Mouse (Mus musculus) intestine, postnatal 0 days (tissue): Measurements from ENCODE around the gene Bak1. TPM values are rescaled to one million over a fixed set of nuclear protein-coding genes. Genes with fewer than 3 reads are reported as not detected.
A peak's percentile ranks its signal among the peaks of the same experiment; 100 is the strongest.
"Not testable (repeated sequence)": the region's sequence is repeated elsewhere in the genome, so short reads cannot be mapped to it uniquely, and the experiment has no call there.

Experiments used
- ATAC-seq: fragments of 200-750 bp; cut with Nextera tagmentation; 2 replicates; pipeline ENCODE4 v1.8.0; 2017; ENCODE audit warnings: mild to moderate bottlenecking, moderate TSS enrichment, moderate library complexity
- H3K27ac ChIP-seq: fragments of 300-500 bp; sonication (generic); 2 replicates; pipeline ENCODE4 v1.5.1; 2014; ENCODE audit warnings: mild to moderate bottlenecking, low read depth, low read length, moderate library complexity
- H3K27me3 ChIP-seq: fragments of 300-500 bp; sonication (generic); replicated peaks from 2 replicates; pipeline ENCODE4 v1.6.1; 2014; ENCODE audit warnings: low read length, mixed read lengths; ENCODE audit not compliant: control insufficient read depth, insufficient read depth
- H3K36me3 ChIP-seq: fragments of 300-500 bp; sonication (generic); 2 replicates; pipeline ENCODE4 v1.6.1; 2014; ENCODE audit warnings: mild to moderate bottlenecking, moderate library complexity; ENCODE audit not compliant: control insufficient read depth, insufficient read depth
- H3K4me1 ChIP-seq: fragments of 300-500 bp; sonication (generic); replicated peaks from 2 replicates; pipeline ENCODE4 v1.6.1; 2014; ENCODE audit warnings: antibody characterized with exemption, low read length, mixed read lengths; ENCODE audit not compliant: control insufficient read depth, insufficient read depth
- H3K4me2 ChIP-seq: fragments of 300-500 bp; sonication (generic); replicated peaks from 2 replicates; pipeline ENCODE4 v1.6.1; 2014; ENCODE audit warnings: low read depth, mild to moderate bottlenecking, moderate library complexity
- H3K4me3 ChIP-seq: fragments of 300-500 bp; sonication (generic); 2 replicates; pipeline ENCODE4 v1.5.1; 2014; ENCODE audit warnings: low read depth, low read length
- H3K9ac ChIP-seq: fragments of 300-500 bp; sonication (generic); 2 replicates; pipeline ENCODE4 v1.6.1; 2014; ENCODE audit warnings: mild to moderate bottlenecking, low read depth, low read length
- H3K9me3 ChIP-seq: fragments of 300-500 bp; sonication (generic); 2 replicates; pipeline ENCODE4 v1.6.1; 2016; ENCODE audit warnings: mixed run types; ENCODE audit not compliant: control insufficient read depth
- CTCF ChIP-seq: sonication (generic); IDR thresholded peaks from 2 replicates; pipeline ENCODE4 v1.5.1; 2016; ENCODE audit warnings: low read depth, mild to moderate bottlenecking, control low read depth, antibody characterized with exemption, moderate library complexity
- WGBS: fragments of 180-500 bp; shearing (Covaris S2); extraction: QIAGEN DNeasy Blood & Tissue Kit; methylation state at CpG from one replicate; pipeline ENCODE4 v1.1.7; 2014; 5-methylcytosine and 5-hydroxymethylcytosine counted together
- polyA plus RNA-seq: library from polyadenylated mRNA; unstranded; fragments of >200 nt; fragmentation: Nextera tagmentation; extraction: Ambion mirVana; gene quantifications from 2 replicates; pipeline ENCODE4 v1.2.1, GENCODE M21; 2015

The Bak1 gene
- polyA plus RNA-seq, 1 experiment from 2014 or later: 18.1 TPM

DNA sequence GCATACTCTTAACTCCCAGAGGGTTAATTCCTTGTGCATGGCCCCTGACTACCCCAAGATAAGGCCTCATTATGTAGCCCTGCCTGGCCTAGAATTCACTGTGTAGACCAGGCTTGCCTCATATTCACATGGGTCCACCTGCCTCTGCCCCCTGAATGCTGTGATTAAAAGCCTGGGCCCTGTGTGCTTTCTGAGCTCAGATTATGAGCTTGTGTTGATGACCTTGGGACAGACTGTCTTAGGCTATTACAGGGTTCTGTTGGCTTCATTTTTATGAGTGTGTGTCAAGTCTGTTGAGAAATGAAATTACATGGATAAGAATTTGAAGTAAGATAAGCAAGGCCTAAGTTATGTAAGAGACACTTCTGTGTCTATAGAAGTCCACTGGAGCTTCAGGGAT is 38.3 kb downstream of the Bak1 start:
- TF ChIP-seq CTCF: no peak
- no peak overlapping the region for H3K4me3 ChIP-seq
- H3K9ac ChIP-seq: no peak overlapping the region
- H3K4me2 ChIP-seq: no peak overlapping the region
- peak overlapping the region; percentile 54; the same call in 1 of the 2 replicates for H3K27ac ChIP-seq
- peak; percentile 62; the same call in 1 of the 2 replicates for ATAC-seq
- no peaks in the 10 kb centered on the region for H3K27me3 ChIP-seq
- no peaks in the 10 kb centered on the region for H3K36me3 ChIP-seq
- no peaks in the 10 kb centered on the region for H3K4me1 ChIP-seq
- no peaks in the 10 kb centered on the region for H3K9me3 ChIP-seq

DNA sequence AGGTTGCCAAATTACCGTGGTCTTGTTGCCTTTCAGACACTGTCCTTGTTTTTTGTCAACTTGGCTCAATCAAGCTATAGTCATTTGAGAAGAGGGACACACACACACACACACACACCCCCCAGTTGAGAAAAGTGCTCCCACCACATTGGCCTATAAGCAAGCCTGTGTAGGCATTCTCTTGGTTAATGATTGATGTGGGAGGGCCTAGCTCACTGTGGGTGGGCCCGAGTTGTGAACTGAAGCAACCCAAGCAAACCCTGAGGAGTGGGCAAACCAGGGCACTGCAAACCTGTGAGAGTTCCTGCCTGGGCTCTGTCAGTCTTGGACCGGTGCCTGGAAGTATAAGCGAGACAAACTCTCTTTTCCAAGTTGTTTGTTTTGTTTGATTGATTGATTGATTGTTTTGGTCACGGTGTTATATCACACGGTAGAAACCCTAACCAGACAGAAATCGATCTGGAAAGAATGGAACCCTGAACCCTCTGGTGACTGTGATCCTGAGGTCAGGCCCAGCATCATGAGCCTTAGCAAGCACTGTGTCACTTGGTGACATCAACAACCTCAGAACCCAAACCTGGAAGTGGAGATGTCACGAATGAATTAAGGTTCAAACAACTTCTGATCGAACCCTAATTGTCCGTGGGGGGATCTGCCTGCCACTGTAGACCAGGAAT is 43.2 kb downstream of the Bak1 start:
- H3K4me2 ChIP-seq: no peak overlapping the region
- H3K9me3 ChIP-seq: no peaks in the 10 kb centered on the region
- H3K4me1 ChIP-seq: no peaks in the 10 kb centered on the region
- H3K36me3 ChIP-seq: no peaks in the 10 kb centered on the region
- no peak for TF ChIP-seq CTCF
- no peak overlapping the region for H3K9ac ChIP-seq
- no peaks in the 10 kb centered on the region for H3K27me3 ChIP-seq
- no peak overlapping the region for H3K4me3 ChIP-seq
- 65% methylated on average over 10 of the region's 10 CpGs for WGBS
- no peak overlapping the region for H3K27ac ChIP-seq
- ATAC-seq: no peak

DNA sequence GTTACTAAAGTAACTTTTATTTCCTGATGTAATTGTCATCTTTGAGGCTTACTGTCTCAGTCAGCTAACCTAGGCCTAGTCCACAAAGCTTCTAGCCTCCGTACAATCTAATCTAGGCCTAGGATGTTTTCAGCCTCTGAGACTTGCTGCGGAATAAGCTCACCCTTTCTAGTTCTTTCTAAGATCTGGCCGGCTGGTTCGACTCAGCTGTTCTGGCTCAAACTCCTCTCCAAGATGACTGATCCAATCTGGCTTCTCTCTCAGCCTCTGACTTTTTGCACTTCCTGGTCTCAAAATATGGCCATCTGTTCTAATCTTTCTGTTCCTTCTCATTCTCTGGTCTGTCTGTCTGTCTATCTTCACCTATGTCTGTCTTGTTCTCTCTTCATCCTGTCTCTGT is 45.4 kb downstream of the Bak1 start:
- 79% methylated on average over 4 of the region's 4 CpGs for WGBS
- Histone ChIP-seq H3K27me3 (no peaks in the 10 kb centered on the region), H3K9me3 (no peaks in the 10 kb centered on the region), H3K36me3 (0 out of 2 replicates have a peak, but pooled peaks cover under 1% of the 10 kb centered on the region), H3K4me1 (no peaks in the 10 kb centered on the region), H3K9ac (no peak overlapping the region), H3K4me3 (no peak overlapping the region), H3K27ac (no peak overlapping the region), H3K4me2 (no peak overlapping the region)
- no peak for TF ChIP-seq CTCF
- no peak for ATAC-seq

DNA sequence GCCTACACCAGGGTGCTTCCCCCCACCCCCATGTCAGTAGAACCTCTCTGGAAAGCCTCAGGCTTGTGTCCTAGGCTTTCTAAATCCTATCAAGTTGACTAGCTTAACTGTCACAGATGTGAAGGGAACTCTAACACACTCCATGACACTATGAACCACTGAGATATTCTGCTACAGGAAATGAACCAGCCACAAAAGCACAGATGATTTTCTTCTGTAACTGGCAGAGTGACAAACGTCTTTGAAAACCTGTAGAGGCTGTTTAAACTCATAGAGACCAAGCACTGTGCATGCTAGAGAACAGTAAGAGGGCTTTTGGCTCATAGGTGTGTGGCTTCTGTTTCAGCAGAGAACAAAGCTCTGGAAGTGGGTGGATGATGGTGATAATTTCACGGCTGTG is 47.8 kb downstream of the Bak1 start:
- no peak for TF ChIP-seq CTCF
- no peaks in the 10 kb centered on the region for H3K27me3 ChIP-seq
- H3K36me3 ChIP-seq: peaks cover 17% of the 10 kb centered on the region
- H3K9ac ChIP-seq: no peak overlapping the region
- no peak overlapping the region for H3K4me2 ChIP-seq
- H3K4me3 ChIP-seq: no peak overlapping the region
- 63% methylated on average over 2 of the region's 2 CpGs for WGBS
- no peaks in the 10 kb centered on the region for H3K4me1 ChIP-seq
- H3K27ac ChIP-seq: no peak overlapping the region
- no peaks in the 10 kb centered on the region for H3K9me3 ChIP-seq
- ATAC-seq: no peak

DNA sequence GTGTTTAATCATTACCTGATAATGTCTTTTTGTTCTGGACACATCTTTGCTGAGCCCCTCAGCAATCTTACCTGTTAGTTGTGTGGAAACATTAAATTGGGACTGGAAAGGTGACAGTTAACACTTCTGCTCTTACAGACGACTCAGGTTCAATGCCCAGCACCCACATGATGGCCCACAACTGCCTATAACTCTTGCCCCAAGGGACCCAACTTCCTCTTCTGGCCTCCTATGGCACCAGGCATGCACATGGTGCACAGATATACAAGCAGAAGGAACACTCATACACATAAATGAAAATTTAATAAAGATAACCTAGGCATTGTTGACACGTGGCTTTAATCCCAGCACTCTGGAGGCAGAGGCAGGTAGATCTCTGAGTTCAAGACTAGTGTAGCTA is 49.4 kb downstream of the Bak1 start:
- H3K27me3 ChIP-seq: no peaks in the 10 kb centered on the region
- H3K27ac ChIP-seq: no peak overlapping the region
- WGBS: 73% methylated on average over 2 of the region's 2 CpGs
- H3K4me1 ChIP-seq: no peaks in the 10 kb centered on the region
- H3K36me3 ChIP-seq: peaks cover 30% of the 10 kb centered on the region
- no peak for TF ChIP-seq CTCF
- no peak for ATAC-seq
- no peak overlapping the region for H3K9ac ChIP-seq
- no peaks in the 10 kb centered on the region for H3K9me3 ChIP-seq
- H3K4me3 ChIP-seq: no peak overlapping the region
- H3K4me2 ChIP-seq: no peak overlapping the region

DNA sequence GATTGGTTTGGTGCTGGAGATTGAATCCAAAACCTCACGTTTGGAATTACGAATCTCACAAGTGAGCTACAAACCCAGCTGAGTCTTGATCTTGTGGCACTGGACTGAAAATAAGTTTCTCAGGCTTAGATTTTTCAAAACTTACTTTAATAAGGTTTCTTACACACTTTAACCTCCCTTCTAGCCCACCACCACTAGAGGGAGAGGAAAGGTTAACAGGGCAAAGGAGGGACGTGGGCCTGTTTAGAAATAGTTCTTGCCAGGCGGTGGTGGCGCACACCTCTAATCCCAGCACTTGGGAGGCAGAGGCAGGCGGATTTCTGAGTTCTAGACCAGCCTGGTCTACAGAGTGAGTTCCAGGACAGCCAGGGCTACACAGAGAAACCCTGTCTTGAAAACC is 51.5 kb downstream of the Bak1 start:
- H3K9me3 ChIP-seq, H3K4me2 ChIP-seq, H3K9ac ChIP-seq, H3K4me3 ChIP-seq, ATAC-seq, H3K27ac ChIP-seq, H3K4me1 ChIP-seq, H3K27me3 ChIP-seq: not testable (repeated sequence)
- peaks cover 30% of the 10 kb centered on the region for H3K36me3 ChIP-seq
- 84% methylated on average over 6 of the region's 6 CpGs for WGBS

DNA sequence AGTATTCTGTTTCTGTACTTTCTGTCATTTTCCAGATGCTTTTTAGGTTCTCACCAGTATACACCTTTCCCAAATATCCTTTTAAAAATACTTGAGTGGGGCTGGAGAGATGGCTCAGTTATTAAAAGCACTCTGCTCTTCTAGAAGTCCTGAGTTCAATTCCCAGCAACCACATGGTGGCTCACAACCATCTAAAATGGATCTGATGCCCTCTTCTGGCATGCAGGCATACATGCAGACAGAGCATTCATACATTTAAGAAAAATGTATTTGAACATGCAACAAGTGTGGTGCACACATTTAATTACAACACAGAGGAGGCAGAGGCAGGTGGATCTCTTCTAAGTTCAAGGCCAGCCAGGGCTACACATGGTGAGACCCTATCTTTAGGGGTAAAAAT is 53.4 kb downstream of the Bak1 start:
- H3K4me1 ChIP-seq: peaks cover 8% of the 10 kb centered on the region; the same call in 1 of the 2 replicates
- peak; percentile 66 for TF ChIP-seq CTCF
- H3K9ac ChIP-seq: no peak overlapping the region
- ATAC-seq: no peak
- H3K4me3 ChIP-seq: no peak overlapping the region
- no peak overlapping the region for H3K4me2 ChIP-seq
- H3K36me3 ChIP-seq: peaks cover 30% of the 10 kb centered on the region
- no peak overlapping the region for H3K27ac ChIP-seq
- H3K9me3 ChIP-seq: no peaks in the 10 kb centered on the region
- no peaks in the 10 kb centered on the region for H3K27me3 ChIP-seq
